Mouse (Mus musculus) liver, embryonic 12.5 days (tissue): ENCODE results near the gene Dlk2. TPM values are rescaled to one million over a fixed set of nuclear protein-coding genes. Genes with fewer than 3 reads are reported as not detected.

Source experiments
- ATAC-seq: fragments of 200-750 bp; cut with Nextera tagmentation; 2 replicates; pipeline ENCODE4 v1.8.0; 2017; ENCODE audit warnings: moderate number of reproducible peaks, mild to moderate bottlenecking, moderate library complexity
- H3K27ac ChIP-seq: fragments of 300-500 bp; sonication (generic); 2 replicates; pipeline ENCODE4 v1.5.1; 2016; ENCODE audit warnings: mild to moderate bottlenecking
- H3K27me3 ChIP-seq: fragments of 300-500 bp; sonication (generic); replicated peaks from 2 replicates; pipeline ENCODE4 v1.6.1; 2016; ENCODE audit warnings: mild to moderate bottlenecking, moderate library complexity
- H3K36me3 ChIP-seq: fragments of 300-500 bp; sonication (generic); 2 replicates; pipeline ENCODE4 v1.6.1; 2016; ENCODE audit warnings: mild to moderate bottlenecking, moderate library complexity
- H3K4me1 ChIP-seq: fragments of 300-500 bp; sonication (generic); 2 replicates; pipeline ENCODE4 v1.6.1; 2016
- H3K4me2 ChIP-seq: fragments of 300-500 bp; sonication (generic); 2 replicates; pipeline ENCODE4 v1.6.1; 2016; ENCODE audit warnings: mild to moderate bottlenecking, moderate library complexity
- H3K4me3 ChIP-seq: fragments of 300-500 bp; sonication (generic); 2 replicates; pipeline ENCODE4 v1.5.1; 2016; ENCODE audit warnings: mild to moderate bottlenecking, moderate library complexity
- H3K9ac ChIP-seq: fragments of 300-500 bp; sonication (generic); 2 replicates; pipeline ENCODE4 v1.6.1; 2016; ENCODE audit warnings: mild to moderate bottlenecking, moderate library complexity
- H3K9me3 ChIP-seq: fragments of 300-500 bp; sonication (generic); replicated peaks from 2 replicates; pipeline ENCODE4 v1.6.1; 2016; ENCODE audit warnings: mild to moderate bottlenecking, moderate library complexity
- WGBS: fragments of 180-500 bp; shearing (Covaris S2); methylation state at CpG from one replicate; pipeline ENCODE4 v1.1.7; 2016; ENCODE audit not compliant: insufficient replicate concordance; 5-methylcytosine and 5-hydroxymethylcytosine counted together
- polyA plus RNA-seq: library from polyadenylated mRNA; unstranded; fragments of >200 nt; fragmentation: Nextera tagmentation; extraction: Ambion mirVana; gene quantifications from 2 replicates; pipeline ENCODE4 v1.2.1, GENCODE M21; 2016

The Dlk2 gene
- polyA plus RNA-seq, 1 experiment from 2014 or later, result not detected

- Histone ChIP-seq H3K36me3 (peaks cover 98% of the 10 kb centered on the region), H3K4me1 (0 out of 2 replicates have a peak, but pooled peaks cover 5% of the 10 kb centered on the region), H3K9me3 (no peaks in the 10 kb centered on the region), H3K27me3 (no peaks in the 10 kb centered on the region), H3K27ac (no peak overlapping the region), H3K4me2 (no peak overlapping the region), H3K4me3 (no peak overlapping the region), H3K9ac (no peak overlapping the region)
- no peak for ATAC-seq
- 91% methylated on average over 5 of the region's 5 CpGs for WGBS
These were observed 35.0 kb upstream of the Dlk2 start for GRCm38 (mm10) chr17:46262201-46262694.

- H3K4me1 ChIP-seq, result 0 out of 2 replicates have a peak, but pooled peaks cover 5% of the 10 kb centered on the region
- 85% methylated on average over 12 of the region's 12 CpGs for WGBS
- H3K9ac ChIP-seq, result no peak overlapping the region
- no peak overlapping the region for H3K27ac ChIP-seq
- H3K4me2 ChIP-seq, result no peak overlapping the region
- no peaks in the 10 kb centered on the region for H3K27me3 ChIP-seq
- no peaks in the 10 kb centered on the region for H3K9me3 ChIP-seq
- peaks cover 94% of the 10 kb centered on the region for H3K36me3 ChIP-seq
- H3K4me3 ChIP-seq, result no peak overlapping the region
- ATAC-seq, result 0 out of 2 replicates have a peak, but pooled peaks have one; percentile 14
These were observed 31.7 kb upstream of the Dlk2 start for GRCm38 (mm10) chr17:46265502-46265901.

GRCm38 (mm10) chr17:46265918-46266618, 31.2 kb upstream of the Dlk2 start:
- no peaks in the 10 kb centered on the region for H3K9me3 ChIP-seq
- H3K27me3 ChIP-seq, result no peaks in the 10 kb centered on the region
- no peak overlapping the region for H3K4me2 ChIP-seq
- WGBS, result 34% methylated on average over 14 of the region's 14 CpGs
- no peak overlapping the region for H3K9ac ChIP-seq
- ATAC-seq, result peak; percentile 36; the same call in 1 of the 2 replicates
- H3K27ac ChIP-seq, result no peak overlapping the region
- H3K36me3 ChIP-seq, result peaks cover 94% of the 10 kb centered on the region
- 0 out of 2 replicates have a peak, but pooled peaks cover 5% of the 10 kb centered on the region for H3K4me1 ChIP-seq
- no peak overlapping the region for H3K4me3 ChIP-seq

- ATAC-seq, result no peak
- H3K4me3 ChIP-seq, result no peak overlapping the region
- no peak overlapping the region for H3K27ac ChIP-seq
- H3K4me1 ChIP-seq, result 0 out of 2 replicates have a peak, but pooled peaks cover 5% of the 10 kb centered on the region
- H3K9me3 ChIP-seq, result no peaks in the 10 kb centered on the region
- peaks cover 94% of the 10 kb centered on the region for H3K36me3 ChIP-seq
- no peak overlapping the region for H3K4me2 ChIP-seq
- no peaks in the 10 kb centered on the region for H3K27me3 ChIP-seq
- H3K9ac ChIP-seq, result no peak overlapping the region
- WGBS, result 65% methylated on average over 6 of the region's 6 CpGs
These were observed 30.2 kb upstream of the Dlk2 start for GRCm38 (mm10) chr17:46266986-46267385.

- no peak overlapping the region for H3K9ac ChIP-seq
- no peak overlapping the region for H3K4me3 ChIP-seq
- H3K4me2 ChIP-seq, result no peak overlapping the region
- no peak overlapping the region for H3K27ac ChIP-seq
- H3K27me3 ChIP-seq, result no peaks in the 10 kb centered on the region
- WGBS, result 80% methylated on average over 7 of the region's 7 CpGs
- no peak for ATAC-seq
- 0 out of 2 replicates have a peak, but pooled peaks cover 5% of the 10 kb centered on the region for H3K4me1 ChIP-seq
- peaks cover 94% of the 10 kb centered on the region for H3K36me3 ChIP-seq
- no peaks in the 10 kb centered on the region for H3K9me3 ChIP-seq
These were observed 29.7 kb upstream of the Dlk2 start for GRCm38 (mm10) chr17:46267511-46267910.

- 71% methylated on average over 10 of the region's 10 CpGs for WGBS
- H3K27me3 ChIP-seq, result no peaks in the 10 kb centered on the region
- no peak overlapping the region for H3K27ac ChIP-seq
- H3K4me2 ChIP-seq, result no peak overlapping the region
- no peak overlapping the region for H3K9ac ChIP-seq
- no peaks in the 10 kb centered on the region for H3K9me3 ChIP-seq
- peaks cover 91% of the 10 kb centered on the region for H3K36me3 ChIP-seq
- H3K4me1 ChIP-seq, result 0 out of 2 replicates have a peak, but pooled peaks cover 5% of the 10 kb centered on the region
- no peak overlapping the region for H3K4me3 ChIP-seq
- no peak for ATAC-seq
These were observed 29.0 kb upstream of the Dlk2 start for GRCm38 (mm10) chr17:46268026-46268720.

GRCm38 (mm10) chr17:46269771-46270534, 27.3 kb upstream of the Dlk2 start:
- WGBS, result 79% methylated on average over 19 of the region's 19 CpGs

GRCm38 (mm10) chr17:46272058-46272457, 25.2 kb upstream of the Dlk2 start:
- H3K27ac ChIP-seq, result no peak overlapping the region
- no peak overlapping the region for H3K9ac ChIP-seq
- WGBS, result 77% methylated on average over 2 of the region's 2 CpGs
- no peak overlapping the region for H3K4me2 ChIP-seq
- peaks cover 13% of the 10 kb centered on the region for H3K4me1 ChIP-seq
- no peak overlapping the region for H3K4me3 ChIP-seq
- no peaks in the 10 kb centered on the region for H3K9me3 ChIP-seq
- no peaks in the 10 kb centered on the region for H3K27me3 ChIP-seq
- peaks cover 83% of the 10 kb centered on the region for H3K36me3 ChIP-seq
- no peak for ATAC-seq

More at GRCm38 (mm10) chr17:46269771-46270534, 27.3 kb upstream of the Dlk2 start:
- no peak for ATAC-seq
- H3K27ac ChIP-seq, result no peak overlapping the region
- H3K9ac ChIP-seq, result no peak overlapping the region
- no peaks in the 10 kb centered on the region for H3K27me3 ChIP-seq
- H3K9me3 ChIP-seq, result no peaks in the 10 kb centered on the region
- H3K4me3 ChIP-seq, result no peak overlapping the region
- H3K4me2 ChIP-seq, result no peak overlapping the region
- peaks cover 89% of the 10 kb centered on the region for H3K36me3 ChIP-seq
- 0 out of 2 replicates have a peak, but pooled peaks cover 5% of the 10 kb centered on the region for H3K4me1 ChIP-seq

GRCm38 (mm10) chr17:46272675-46273074, 24.5 kb upstream of the Dlk2 start:
- Histone ChIP-seq H3K4me3 (no peak overlapping the region), H3K9ac (no peak overlapping the region), H3K4me2 (no peak overlapping the region), H3K27ac (no peak overlapping the region), H3K9me3 (no peaks in the 10 kb centered on the region), H3K27me3 (no peaks in the 10 kb centered on the region), H3K36me3 (peaks cover 83% of the 10 kb centered on the region), H3K4me1 (peaks cover 13% of the 10 kb centered on the region)
- WGBS, result 76% methylated on average over 5 of the region's 5 CpGs
- ATAC-seq, result no peak

GRCm38 (mm10) chr17:46273803-46274236, 23.4 kb upstream of the Dlk2 start:
- Histone ChIP-seq H3K9ac (no peak overlapping the region), H3K27me3 (no peaks in the 10 kb centered on the region), H3K4me3 (no peak overlapping the region), H3K36me3 (peaks cover 86% of the 10 kb centered on the region), H3K4me1 (peaks cover 13% of the 10 kb centered on the region), H3K9me3 (no peaks in the 10 kb centered on the region), H3K4me2 (no peak overlapping the region), H3K27ac (no peak overlapping the region)
- WGBS, result 75% methylated on average over 1 of the region's 1 CpGs
- no peak for ATAC-seq

- Histone ChIP-seq H3K4me1 (peaks cover 13% of the 10 kb centered on the region), H3K36me3 (peaks cover 86% of the 10 kb centered on the region), H3K9me3 (no peaks in the 10 kb centered on the region), H3K27me3 (no peaks in the 10 kb centered on the region), H3K4me3 (no peak overlapping the region), H3K9ac (no peak overlapping the region), H3K27ac (no peak overlapping the region), H3K4me2 (no peak overlapping the region)
- 76% methylated on average over 6 of the region's 6 CpGs for WGBS
- ATAC-seq, result no peak
These were observed 22.8 kb upstream of the Dlk2 start for GRCm38 (mm10) chr17:46274465-46274864.
